Mouse (Mus musculus) forelimb bud, embryonic 11.5 days (tissue): Measurements from ENCODE around the gene Lrrc47.
A peak's percentile ranks its signal among the peaks of the same experiment; 100 is the strongest.

Experiments used
- DNase-seq: peaks from one replicate; pipeline ENCODE4 v3.0.0-alpha.2; 2012; ENCODE audit warnings: low read depth, low spot score

Gene Lrrc47

DNA sequence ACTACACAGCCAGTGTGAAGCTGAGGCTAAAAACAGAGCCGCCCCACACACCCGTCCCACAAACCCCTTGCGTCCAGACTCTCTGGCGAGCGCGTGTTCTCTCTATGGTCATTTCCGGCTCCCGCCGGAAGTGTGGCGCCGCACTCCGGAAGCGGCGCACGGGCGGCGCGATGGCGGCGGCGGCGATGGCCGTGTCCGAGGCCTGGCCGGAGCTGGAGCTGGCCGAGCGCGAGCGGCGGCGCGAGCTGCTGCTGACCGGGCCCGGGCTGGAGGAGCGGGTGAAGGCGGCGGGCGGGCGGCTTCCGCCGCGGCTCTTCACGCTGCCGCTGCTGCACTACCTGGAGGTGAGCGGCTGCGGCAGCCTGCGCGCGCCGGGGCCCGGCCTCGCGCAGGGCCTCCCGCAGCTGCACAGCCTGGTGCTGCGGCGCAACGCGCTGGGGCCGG, at the start of gene Lrrc47:
Gene Lrrc47, plus strand, starts transcription at position 86 of the 444 bp plus-strand sequence.
- DNase-seq: peak; percentile 84

DNA sequence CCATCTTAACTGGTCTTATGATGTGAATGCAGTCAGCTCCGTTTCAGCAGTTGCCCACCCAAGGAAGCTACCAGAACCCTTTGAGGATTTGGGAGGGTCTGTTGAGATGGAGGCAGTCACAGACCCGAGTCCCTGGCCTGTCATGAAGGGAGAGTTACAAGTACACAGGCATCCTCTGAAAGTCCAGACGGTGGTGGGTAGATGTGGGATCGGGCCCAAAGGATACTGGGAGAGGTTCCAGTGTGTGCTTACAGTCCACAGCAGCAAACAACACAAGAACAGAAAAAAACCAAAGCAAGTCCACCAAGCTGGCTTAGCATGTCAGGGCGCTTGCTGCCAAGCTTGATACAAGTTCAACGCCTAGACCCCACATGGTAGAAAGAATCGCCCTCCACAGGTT, 48.9 kb upstream of the Lrrc47 start:
- no peak for DNase-seq

DNA sequence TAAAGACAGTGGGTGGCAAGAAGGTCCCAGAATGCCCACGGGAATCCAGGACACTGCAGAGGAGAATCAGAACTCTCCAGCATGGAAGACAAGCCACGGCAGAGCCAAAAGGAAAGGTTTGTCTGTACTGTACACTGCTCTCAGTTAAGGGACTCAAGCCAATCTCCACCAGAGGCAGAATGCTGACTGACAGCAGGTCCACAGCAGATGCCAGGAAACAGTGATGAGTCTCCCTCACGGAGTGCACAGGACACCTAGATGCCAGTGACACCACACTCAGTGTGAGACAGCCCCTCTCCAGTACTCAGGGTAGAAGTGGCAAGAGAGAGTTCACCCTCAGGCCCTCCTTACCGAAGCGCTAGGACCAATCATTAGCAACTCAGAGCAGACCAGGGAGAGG, 44.9 kb upstream of the Lrrc47 start:
- no peak for DNase-seq

DNA sequence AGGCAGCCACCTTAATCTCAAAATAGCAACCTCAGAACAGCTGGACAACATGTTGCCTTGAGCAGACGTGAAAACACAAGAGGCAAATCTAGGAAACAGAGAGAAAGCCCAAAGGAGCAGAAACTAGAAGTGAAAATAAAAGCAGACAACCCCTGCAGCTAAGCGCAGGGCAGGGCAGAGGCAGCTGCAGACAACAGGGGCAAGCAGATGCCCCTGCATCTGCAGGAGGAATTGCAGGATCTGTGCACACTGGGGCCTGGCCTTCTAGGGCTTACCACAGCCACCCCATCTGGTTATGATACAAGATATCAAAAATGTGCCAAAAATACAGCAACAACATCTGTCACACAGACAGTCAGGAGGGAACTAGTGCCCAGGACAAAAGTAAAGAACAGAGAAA, 44.0 kb upstream of the Lrrc47 start:
- DNase-seq: no peak

DNA sequence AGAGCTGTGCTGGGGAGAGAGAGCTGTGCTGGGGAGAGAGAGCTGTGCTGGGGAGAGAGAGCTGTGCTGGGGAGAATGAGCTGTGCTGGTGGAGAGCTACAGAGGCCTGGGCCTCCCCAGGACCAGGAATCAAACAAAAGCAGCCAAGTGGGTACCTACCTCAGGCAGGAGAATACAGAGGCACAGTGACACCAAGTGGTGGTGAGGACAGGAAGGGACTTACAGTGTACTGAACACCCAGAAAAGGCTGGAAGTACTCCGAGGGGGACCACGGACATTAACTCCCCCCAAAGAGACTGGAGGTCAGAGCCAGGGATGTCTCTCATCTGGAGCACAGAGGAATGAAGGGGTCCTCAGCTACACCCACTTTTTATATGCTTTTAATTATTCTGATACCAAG, 43.5 kb upstream of the Lrrc47 start:
- no peak for DNase-seq

DNA sequence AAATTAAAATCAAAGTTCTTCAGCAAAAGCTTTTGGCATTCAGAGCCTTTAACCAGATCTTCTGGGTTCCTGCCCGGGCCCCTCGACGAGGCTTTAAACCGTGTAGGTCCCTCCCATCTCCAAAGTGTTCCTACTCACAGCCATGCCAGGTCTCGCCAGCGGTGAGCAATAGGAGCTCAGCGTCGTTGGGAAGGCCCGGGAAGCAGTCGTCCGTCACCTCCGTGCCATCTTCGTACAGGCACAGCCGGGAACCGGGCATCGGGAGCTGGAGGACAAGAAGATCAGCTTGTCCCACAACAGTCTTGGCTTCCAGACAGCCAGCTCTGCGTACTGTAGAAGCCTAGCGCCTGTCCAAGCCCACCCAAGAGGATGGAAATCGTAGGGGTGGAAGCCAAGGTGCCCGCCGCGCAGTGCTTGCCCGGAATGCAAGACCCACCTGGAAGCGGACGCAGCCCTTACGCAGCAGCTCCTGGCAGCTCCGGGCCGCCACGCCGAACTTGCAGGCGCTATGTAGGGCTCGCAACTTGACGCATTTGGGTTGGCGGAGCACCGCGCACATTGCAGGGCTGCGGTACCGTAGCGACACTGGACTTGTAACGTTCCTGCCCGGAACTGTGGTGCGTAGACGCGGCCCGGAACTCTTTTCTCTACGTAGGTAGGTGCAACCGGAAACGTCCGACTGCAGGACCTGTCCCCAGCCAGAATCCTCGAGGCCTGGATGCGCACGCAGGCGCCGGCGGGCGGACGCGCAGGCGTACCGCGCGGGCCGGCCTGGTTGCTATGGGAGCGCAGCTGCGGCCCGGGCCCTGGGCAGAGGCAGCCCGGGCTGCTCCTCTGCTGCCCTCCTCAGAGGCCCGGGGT, 36.9 kb upstream of the Lrrc47 start, which contains the start of the genes Dffb and Cep104:
Gene Dffb, minus strand, starts transcription at position 696 of the 861 bp plus-strand sequence.
Gene Cep104, plus strand, starts transcription at position 764 of the 861 bp plus-strand sequence.
- DNase-seq: peak; percentile 93

DNA sequence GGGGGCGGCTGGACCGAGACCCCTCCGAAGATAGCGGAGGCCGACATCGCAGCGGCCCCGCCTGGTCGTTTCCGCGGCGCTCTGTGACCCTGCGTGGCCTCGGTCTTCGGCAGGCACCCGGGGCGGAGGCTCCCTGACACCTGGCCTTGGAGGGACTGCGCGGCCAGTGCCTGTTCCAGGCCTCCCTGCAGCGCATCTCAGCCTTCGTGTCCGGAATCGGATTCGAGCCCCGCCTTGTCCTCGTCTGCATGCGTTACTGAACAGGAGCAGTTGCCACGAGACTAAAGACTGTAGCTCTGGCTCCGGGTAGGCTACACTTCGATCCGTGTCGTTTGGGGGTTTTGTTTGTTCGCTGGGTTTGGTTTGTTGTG, 36.3 kb upstream of the Lrrc47 start:
- DNase-seq: no peak

DNA sequence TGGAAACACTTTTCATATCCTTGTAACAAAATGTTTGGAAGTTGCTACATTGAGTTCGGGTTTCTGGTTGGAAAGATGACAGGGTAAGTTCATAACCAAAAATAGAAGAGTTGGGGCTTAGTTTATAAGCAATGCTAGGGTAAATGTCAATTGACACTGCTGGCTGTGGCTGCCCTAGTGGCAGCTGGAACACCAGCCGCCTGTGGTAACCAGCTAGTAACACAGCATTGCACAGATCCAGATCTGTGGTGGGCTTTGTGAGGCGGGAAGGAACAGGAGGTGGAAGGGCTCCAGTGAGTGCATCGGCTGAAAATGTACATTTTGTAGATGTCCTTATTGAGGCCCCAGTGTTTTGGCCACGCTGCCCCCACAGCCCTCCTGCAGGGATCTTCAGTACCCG, 35.8 kb upstream of the Lrrc47 start:
- DNase-seq: no peak

DNA sequence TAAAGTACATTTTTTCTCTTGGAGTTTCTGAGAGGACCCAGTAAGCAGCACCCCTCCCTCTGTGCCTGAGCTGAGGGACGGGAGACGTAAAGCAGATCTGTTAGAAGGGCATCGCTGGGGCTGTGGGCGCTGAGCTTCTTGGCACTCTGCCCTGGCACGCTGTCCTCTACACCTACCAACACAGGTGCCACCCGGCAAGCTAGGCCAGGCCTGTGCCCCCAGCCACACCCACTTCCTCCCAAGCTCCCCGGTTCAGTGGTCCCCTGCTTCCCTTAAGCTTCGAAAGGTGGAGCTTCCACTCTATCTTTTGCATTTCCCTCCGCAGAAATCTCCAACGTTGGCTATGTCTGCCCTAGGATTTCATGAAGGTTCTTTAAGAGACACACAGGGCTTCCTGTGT, 32.3 kb upstream of the Lrrc47 start:
- no peak for DNase-seq

DNA sequence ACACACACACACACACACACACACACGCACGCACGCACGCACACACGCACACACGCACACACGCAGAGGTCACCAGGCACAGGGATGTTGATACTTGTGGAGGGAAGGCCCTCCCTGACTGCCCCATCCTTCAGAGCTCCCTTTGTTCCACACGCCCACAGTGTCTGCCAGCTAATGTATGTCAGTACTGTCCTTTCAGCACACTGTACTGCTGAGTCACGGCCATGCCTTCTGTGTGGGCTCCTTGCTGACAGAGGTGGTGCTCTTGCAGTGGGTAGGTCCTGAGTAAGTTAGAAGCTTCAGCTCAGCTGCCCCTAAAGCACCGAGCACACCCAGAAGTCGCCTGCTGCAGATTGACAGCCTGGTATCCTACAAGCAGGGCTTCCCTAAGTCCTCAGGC, 31.1 kb upstream of the Lrrc47 start:
- DNase-seq: no peak

DNA sequence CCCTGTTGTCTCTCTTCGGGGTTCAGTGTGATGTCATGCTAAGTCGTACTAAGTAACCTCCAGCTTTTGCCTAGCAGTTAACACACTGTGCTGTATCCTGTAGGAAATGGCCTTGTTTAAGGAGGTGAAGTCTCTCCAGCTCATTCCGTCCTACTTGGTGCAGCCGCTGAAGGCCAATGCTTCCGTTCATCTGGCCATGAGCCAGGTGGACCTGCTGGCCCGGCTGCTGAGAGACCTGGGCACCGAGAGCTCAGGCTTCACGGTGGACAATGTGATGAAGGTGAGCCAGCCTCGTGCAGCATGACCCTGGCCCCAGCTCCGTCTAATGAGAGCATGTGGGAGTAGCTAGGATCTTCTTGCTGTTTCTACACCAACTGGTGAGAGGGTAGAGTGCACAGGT, 18.8 kb upstream of the Lrrc47 start:
- DNase-seq: no peak

DNA sequence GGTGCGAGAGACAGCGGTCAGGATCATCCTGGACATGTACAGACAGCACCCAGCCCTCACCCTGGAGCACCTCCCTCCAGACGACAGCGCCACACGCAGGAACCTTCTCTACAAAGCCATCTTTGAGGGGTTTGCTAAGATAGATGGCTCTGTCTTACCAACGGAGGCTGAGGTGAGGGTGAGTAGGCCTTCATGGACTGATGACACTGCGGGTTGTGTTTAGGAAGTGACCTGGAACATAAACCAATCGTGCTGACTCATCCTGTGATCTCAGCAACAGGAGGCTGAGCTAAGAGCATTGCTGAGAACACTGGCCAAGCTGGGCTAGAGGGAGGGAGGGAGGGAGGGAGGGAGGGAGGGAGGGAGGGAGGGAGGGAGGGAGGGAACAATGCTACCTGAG, 18.0 kb upstream of the Lrrc47 start:
- no peak for DNase-seq

DNA sequence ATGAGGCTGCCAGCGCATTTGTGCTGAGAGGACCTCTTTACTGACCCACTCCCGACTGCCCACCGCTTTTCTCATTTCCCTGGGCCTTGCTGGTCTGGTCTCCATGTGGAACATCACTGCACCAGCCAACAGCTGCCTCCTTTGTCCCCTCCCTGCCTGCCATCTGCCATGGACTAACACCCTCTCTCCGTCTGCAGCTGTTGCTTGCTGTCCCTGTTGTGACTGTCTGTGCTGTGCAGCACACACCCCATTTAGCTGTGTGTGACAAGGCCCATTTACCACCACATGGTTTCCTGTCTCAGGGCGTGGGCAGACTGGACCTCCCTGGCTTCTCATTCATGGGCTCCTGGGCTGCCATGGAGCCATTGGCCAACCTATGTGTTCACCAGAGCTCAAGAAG, 6.0 kb upstream of the Lrrc47 start:
- DNase-seq: no peak

DNA sequence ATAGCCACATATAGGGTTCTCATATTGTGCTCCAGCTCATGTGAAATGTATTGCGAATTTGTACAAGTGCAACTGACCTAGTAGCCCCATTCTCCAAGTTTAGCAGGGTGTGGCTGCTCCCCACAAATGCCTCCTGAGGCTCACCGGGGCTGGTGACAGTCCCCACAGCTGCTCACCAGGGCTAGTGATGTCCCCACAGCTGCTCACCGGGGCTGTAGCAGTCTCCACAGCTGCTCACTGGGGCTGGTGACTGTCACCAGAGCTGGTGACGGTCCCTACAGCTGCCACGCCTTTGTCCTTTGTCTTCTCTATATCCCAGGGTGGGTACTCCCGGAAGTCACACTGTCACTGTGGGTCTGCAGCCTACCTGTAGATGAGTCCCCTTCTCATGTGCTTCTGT, 5.3 kb upstream of the Lrrc47 start:
- DNase-seq: no peak

DNA sequence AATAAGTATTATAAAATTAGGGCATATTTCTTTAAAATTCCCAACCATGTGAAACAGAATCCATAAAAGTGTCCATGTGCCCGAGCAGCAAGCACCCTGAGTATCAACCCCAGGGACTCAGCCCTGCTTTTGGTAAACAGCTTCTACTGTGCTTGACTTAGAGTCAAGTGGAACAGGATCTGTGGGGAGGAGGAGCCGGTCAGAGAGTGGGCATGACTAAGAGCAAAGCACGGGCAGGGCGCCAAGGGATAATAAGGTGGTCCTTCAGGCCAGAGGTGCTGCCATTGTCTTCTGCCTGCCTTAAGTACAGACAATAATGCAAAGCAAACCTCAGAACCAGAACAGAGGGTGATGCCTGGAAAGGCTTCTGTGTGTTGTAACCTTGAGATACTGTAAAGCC, 3.8 kb upstream of the Lrrc47 start:
- DNase-seq: no peak

DNA sequence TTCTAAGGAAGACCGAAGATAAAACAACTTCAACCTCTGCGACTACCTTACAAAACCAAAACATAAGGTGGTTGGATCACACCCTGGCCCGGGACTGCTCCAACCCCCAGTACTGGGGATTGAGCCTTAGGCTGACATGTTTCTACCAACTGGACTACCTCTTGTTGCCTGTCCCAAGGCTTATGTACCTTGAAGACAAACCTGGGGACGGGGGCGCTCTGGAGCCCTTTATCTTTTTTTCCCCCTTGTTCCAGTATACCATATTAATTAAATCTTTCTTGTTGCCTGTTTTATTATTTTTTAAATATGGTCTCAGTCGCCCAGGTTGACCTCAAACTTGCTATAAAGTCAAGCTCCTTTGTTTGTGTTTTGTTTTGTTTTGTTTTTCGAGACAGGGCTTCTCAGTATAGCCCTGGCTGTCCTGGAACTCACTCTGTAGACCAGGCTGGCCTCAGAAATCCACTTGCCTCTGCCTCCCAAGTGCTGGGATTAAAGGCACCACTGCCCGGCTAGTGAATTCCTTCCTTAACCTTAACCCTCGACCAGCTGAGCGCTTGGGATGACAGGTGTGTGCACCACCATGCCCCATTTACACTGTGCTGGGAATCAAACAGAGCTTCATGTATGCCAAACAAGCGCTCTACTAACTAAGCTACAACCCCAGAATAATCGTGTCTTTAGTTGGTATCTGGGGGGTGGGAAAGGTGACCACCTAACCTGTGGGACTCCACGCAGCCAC, 455 bp upstream of the Lrrc47 start:
- no peak for DNase-seq

DNA sequence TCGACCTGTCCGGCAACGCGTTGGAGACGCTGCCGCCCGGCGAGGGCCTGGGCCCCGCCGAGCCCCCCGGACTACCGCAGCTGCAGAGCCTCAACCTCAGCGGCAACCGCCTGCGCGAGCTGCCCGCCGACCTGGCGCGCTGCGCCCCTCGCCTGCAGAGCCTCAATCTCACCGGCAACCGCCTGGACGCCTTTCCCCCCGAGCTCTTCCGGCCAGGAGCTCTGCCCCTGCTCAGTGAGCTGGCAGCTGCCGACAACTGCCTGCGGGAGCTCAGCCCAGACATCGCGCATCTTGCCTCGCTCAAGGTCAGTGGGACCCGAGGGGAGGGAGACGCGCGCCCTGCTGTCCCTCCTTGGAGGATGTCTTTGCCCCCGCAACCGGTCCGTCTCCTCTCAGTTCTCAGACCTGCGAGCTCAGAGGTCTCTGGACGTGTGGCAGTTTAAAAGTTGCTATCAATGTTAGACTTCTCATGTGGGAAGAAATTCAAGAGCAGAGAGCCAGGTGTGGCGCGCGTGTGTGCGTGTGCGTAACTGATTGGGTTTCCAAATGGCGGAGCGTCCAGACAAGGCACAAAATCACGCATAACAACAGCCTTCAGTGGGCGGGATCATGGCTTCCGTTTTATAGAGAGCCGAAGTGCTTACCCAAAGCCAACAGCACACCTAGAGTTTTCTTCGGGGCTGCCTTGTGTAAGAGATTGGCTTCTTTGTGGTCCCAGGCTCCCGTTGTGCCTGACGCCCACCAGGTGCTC, 776 bp downstream of the Lrrc47 start:
- no peak for DNase-seq

DNA sequence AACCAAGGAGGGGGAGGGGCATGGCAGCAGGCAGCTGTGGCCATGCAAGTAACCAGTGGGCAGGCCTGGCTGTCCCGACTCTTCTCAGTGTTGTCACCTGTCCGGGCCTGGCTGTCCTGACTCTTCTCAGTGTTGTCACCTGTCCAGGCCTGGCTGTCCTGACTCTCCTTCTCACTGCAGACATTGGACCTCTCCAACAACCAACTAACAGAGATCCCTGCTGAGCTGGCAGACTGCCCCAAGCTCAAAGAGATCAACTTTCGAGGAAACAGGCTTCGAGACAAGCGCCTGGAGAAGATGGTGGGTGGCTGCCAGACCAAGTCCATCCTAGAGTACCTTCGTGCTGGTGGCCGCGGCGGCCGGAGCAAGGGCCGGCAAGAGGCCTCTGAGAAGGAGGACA, 3.9 kb downstream of the Lrrc47 start:
- DNase-seq: no peak

DNA sequence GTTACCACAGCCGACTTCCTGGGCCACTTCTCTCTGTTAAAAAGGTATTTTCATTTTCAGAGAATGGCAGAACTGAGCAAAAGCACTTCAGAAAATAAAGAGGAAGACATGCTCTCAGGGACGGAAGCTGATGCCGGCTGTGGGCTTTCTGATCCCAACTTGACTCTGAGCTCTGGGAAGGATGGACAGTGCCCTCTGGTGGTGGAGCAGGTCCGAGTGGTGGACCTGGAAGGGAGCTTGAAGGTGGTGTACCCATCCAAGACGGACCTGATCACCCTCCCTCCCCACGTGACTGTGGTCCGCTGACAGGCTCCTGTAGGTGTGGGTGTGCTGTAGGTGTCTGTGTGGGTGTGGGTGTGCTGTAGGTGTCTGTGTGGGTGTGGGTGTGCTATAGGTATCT, 8.0 kb downstream of the Lrrc47 start:
- DNase-seq: no peak

DNA sequence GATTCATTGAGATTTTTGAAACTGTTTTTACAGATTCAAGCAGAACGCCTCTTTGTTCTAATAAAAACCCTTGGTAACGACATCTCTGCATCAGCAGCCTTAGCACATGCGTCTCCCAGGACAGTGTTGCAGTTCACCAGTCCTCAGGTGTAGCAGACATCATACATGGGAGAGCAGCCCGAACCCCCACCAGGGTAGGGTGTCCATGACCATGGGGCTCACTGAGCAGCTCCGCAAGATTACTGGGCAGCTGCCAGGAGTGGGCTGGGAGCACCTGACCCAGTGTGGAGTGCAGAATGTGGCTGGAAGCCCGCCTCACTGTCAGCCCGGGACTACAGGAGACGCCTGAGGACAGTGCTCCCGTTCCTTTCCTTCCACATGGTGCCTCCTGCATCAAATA, 9.9 kb downstream of the Lrrc47 start:
- DNase-seq: no peak

DNA sequence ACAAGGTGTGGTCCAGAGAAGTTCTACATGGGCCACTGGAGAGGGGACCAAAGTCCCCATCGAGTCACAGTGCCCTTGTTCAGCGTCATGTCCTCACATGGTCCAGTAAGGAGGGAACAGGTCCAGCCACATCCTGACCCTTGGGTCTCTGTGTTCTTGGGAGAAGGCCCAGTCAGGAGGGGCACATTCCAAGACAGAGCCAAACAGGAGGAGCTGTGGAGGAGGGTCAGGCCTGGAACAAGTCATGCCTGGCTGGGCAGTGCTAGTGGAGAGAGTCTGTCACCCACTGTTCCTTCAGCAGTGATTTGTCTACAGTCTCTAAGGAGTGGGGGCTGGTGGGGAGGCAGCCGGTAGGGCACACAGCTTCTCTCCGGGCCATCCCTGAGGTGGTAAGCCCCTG, 10.9 kb downstream of the Lrrc47 start:
- no peak for DNase-seq

DNA sequence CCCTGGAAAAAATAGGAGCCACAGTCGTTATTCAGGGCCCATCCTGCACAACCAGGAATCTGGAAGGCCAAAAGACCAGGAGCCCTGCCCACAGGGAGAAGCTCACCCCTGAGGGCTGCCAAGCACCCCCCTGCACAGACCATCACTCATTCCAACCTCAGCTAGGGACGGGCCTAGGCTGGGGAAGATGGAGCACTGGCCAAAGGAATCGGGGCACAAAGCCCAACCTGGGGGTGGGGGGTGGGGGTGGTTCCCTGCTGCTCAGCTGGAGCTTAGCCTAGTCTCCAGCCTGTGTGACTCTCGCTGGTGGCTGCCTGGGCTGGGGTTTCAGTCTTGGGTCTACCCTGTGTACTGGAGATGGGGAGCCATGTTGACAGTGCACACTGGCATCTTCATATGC, 11.3 kb downstream of the Lrrc47 start:
- DNase-seq: no peak
